Mouse (Mus musculus) heart, postnatal 0 days (tissue): ENCODE measurements around the gene Dcakd.

Experiments
- CTCF ChIP-seq: IDR thresholded peaks from 2 replicates; pipeline ENCODE4 v1.5.1; 2016; ENCODE audit warnings: antibody characterized with exemption, control low read depth, low read depth
- EP300 ChIP-seq: IDR thresholded peaks from 2 replicates; pipeline ENCODE4 v1.6.1; 2016; ENCODE audit warnings: antibody characterized with exemption, low read depth

GRCm38 (mm10) chr11:102963246-102963854 lies 64.8 kb downstream of the Dcakd start:
- TF ChIP-seq CTCF: no peak
- TF ChIP-seq EP300: no peak
